Mouse (Mus musculus) G1E (cell line): ENCODE results near the gene Gm49405.

Experiments
- CTCF ChIP-seq: IDR thresholded peaks from 2 replicates; pipeline ENCODE4 v1.5.1; 2012; ENCODE audit warnings: low read depth, low read length, inconsistent platforms, mixed read lengths
- GATA1 ChIP-seq: IDR thresholded peaks from 2 replicates; pipeline ENCODE4 v1.6.1; 2012; ENCODE audit warnings: borderline replicate concordance, low read length, inconsistent platforms, mixed read lengths
- POLR2AphosphoS5 ChIP-seq: IDR thresholded peaks from 2 replicates; pipeline ENCODE4 v1.6.1; 2012; ENCODE audit warnings: low read depth, low read length, inconsistent platforms; ENCODE audit not compliant: insufficient replicate concordance

GRCm38 (mm10) chr19:3962469-3962868 lies 38.0 kb upstream of the Gm49405 start:
- TF ChIP-seq CTCF (no peak), GATA1 (no peak), POLR2AphosphoS5 (no peak)
